Mouse (Mus musculus): ENCODE data around the gene Mlf2. TPM values are rescaled to one million over a fixed set of nuclear protein-coding genes. Genes with fewer than 3 reads are reported as not detected.

Mlf2 gene
- polyA plus RNA-seq, 1 experiment: 737 TPM

GRCm38 (mm10) chr6:124953991-124954715 is 23.0 kb downstream of the Mlf2 start:
- TF ChIP-seq POLR2A (IDR thresholded peaks at IDR 0.05; ENCODE audit: extremely low read depth, insufficient read depth, low read length): no peak
- no peak for TF ChIP-seq CTCF (IDR thresholded peaks at IDR 0.05; ENCODE audit: extremely low read depth, insufficient read depth, low read length)
- Histone ChIP-seq H3K4me1 (ENCODE audit: control insufficient read depth, insufficient read depth, low read length) (no peaks in the 10 kb centered on the region), H3K4me3 (ENCODE audit: insufficient read depth, low read length) (no peak overlapping the region), H3K27ac (ENCODE audit: insufficient read depth, low read length) (no peak overlapping the region)

DNA sequence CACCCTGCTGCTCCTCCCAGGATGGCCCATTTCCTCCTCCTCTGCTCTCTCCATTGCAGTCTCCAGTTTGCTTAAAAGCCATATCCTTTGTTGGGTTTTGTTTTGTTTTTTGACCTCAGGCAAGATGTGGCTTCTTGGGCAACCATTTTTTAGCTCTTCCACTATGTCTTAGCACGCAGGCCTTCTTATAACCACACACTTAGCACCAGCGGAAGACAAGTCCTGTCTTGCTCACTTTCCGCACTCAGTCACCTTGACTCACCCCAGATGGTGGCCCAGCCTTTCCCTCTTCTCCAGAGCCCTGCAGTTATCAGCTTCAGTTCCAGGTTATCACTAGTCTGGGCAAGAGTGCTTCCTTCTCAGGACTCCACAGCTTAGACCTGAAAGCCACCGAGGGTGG is 24.0 kb downstream of the Mlf2 start:
- no peak for TF ChIP-seq CTCF (IDR thresholded peaks at IDR 0.05; ENCODE audit: extremely low read depth, insufficient read depth, low read length)
- no peak for TF ChIP-seq POLR2A (IDR thresholded peaks at IDR 0.05; ENCODE audit: extremely low read depth, insufficient read depth, low read length)
- Histone ChIP-seq H3K4me3 (ENCODE audit: insufficient read depth, low read length) (no peak overlapping the region), H3K27ac (ENCODE audit: insufficient read depth, low read length) (no peak overlapping the region), H3K4me1 (ENCODE audit: control insufficient read depth, insufficient read depth, low read length) (no peaks in the 10 kb centered on the region)

DNA sequence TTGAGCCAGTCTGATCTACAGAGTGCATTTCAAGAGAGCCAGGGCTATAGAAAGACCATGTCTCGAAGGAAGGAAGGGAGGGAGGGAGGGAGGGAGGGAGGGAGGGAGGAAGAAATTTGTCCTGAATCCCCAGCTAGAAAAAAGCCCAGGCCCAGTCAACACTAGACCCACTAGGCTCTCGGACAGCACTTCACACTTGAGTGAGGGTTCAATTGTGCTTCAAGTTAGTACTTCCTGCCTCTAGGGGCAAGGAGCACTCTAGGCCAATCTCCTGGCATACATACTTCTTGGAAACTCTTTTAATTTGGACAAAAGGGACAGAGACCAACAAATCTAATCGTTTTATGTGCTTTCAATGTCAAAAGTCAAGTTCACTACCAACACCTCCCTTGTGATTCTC is 26.9 kb downstream of the Mlf2 start:
- Histone ChIP-seq H3K4me1 (ENCODE audit: control insufficient read depth, insufficient read depth, low read length) (no peaks in the 10 kb centered on the region), H3K27ac (ENCODE audit: insufficient read depth, low read length) (no peak overlapping the region), H3K4me3 (ENCODE audit: insufficient read depth, low read length) (no peak overlapping the region)
- TF ChIP-seq CTCF (IDR thresholded peaks at IDR 0.05; ENCODE audit: extremely low read depth, insufficient read depth, low read length) (no peak), POLR2A (IDR thresholded peaks at IDR 0.05; ENCODE audit: extremely low read depth, insufficient read depth, low read length) (no peak)

DNA sequence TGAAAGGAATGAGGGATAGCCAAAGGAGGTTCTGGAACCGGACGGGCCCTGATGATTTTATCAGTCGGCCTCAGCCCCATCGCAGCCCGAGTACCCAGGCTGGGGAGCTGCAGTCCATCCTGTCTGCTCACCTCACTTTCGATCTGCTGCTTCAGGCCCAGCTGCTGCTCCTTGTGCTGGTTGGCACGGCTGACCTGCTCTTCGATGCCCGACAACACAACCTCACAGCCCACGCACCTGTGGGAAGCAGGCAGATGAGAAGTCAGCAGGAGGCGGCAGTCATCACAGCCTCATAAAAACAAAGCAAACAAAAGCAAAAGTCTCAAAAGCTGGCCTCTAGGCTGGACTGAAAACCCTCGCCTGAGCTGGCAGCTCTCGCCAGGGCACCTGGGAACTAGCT is 28.8 kb downstream of the Mlf2 start:
- Histone ChIP-seq H3K27ac (ENCODE audit: insufficient read depth, low read length) (no peak overlapping the region), H3K4me3 (ENCODE audit: insufficient read depth, low read length) (no peak overlapping the region), H3K4me1 (ENCODE audit: control insufficient read depth, insufficient read depth, low read length) (peaks cover 2% of the 10 kb centered on the region)
- TF ChIP-seq CTCF (IDR thresholded peaks at IDR 0.05; ENCODE audit: extremely low read depth, insufficient read depth, low read length) (no peak), POLR2A (IDR thresholded peaks at IDR 0.05; ENCODE audit: extremely low read depth, insufficient read depth, low read length) (no peak)

DNA sequence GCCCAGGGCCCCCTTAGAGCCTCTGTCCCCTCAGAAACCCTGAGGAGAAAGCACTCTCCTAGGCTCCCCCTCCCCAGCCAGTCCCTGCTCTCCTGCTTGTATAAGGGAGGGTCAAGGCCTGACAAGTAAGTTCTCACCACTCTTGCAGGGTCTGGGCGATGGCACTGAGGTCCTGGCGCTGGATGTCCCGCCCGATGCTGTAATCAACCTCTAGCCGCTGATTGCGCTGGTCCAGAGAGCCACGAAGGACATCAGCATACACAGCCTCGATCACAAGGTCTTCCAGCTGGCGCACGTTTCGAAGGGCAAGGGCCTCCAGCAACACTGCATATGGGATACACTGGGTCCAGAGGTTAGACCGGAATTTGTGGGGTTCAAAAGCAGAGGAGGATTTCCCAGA is 29.8 kb downstream of the Mlf2 start:
- Histone ChIP-seq H3K27ac (ENCODE audit: insufficient read depth, low read length) (no peak overlapping the region), H3K4me3 (ENCODE audit: insufficient read depth, low read length) (no peak overlapping the region), H3K4me1 (ENCODE audit: control insufficient read depth, insufficient read depth, low read length) (peaks cover 3% of the 10 kb centered on the region)
- TF ChIP-seq CTCF (IDR thresholded peaks at IDR 0.05; ENCODE audit: extremely low read depth, insufficient read depth, low read length) (no peak), POLR2A (IDR thresholded peaks at IDR 0.05; ENCODE audit: extremely low read depth, insufficient read depth, low read length) (no peak)

DNA sequence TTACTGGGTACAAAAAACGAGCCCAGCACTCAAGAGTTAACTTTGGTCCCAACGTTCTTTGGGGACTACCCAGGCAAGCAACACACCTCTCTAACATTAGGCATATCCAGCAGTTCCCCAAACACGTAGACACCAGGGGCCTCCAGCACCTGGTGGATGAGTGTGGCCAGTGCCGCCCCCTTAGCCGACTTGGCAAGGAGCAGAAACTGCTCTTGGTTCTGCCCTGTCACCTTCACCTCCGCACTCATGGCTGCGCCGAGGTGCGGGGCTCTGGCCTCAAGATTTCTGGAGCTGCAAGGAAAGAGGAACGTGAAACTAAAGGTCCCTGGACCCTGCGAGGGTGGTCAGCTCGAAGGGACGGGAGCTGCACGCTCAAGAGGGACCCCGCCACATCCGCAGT is 33.5 kb downstream of the Mlf2 start:
- no peak overlapping the region for H3K27ac ChIP-seq (ENCODE audit: insufficient read depth, low read length)
- TF ChIP-seq POLR2A (IDR thresholded peaks at IDR 0.05; ENCODE audit: extremely low read depth, insufficient read depth, low read length) (no peak), CTCF (IDR thresholded peaks at IDR 0.05; ENCODE audit: extremely low read depth, insufficient read depth, low read length) (no peak)
- peaks cover 4% of the 10 kb centered on the region for H3K4me1 ChIP-seq (ENCODE audit: control insufficient read depth, insufficient read depth, low read length)
- peak overlapping the region; percentile 81 for H3K4me3 ChIP-seq (ENCODE audit: insufficient read depth, low read length)

- peak; percentile 85 for TF ChIP-seq POLR2A (IDR thresholded peaks at IDR 0.05; ENCODE audit: extremely low read depth, insufficient read depth, low read length)
- TF ChIP-seq CTCF (IDR thresholded peaks at IDR 0.05; ENCODE audit: extremely low read depth, insufficient read depth, low read length): no peak
- Histone ChIP-seq H3K4me1 (ENCODE audit: control insufficient read depth, insufficient read depth, low read length) (peaks cover 4% of the 10 kb centered on the region), H3K27ac (ENCODE audit: insufficient read depth, low read length) (peak within 1 kb of the TSS; percentile 97), H3K4me3 (ENCODE audit: insufficient read depth, low read length) (peak within 1 kb of the TSS; percentile 81)
Measured at GRCm38 (mm10) chr6:124965088-124965719, 34.0 kb downstream of the Mlf2 start, which contains the start of gene Cops7a. TSS of gene Cops7a (minus strand) at chr6:124965538.

DNA sequence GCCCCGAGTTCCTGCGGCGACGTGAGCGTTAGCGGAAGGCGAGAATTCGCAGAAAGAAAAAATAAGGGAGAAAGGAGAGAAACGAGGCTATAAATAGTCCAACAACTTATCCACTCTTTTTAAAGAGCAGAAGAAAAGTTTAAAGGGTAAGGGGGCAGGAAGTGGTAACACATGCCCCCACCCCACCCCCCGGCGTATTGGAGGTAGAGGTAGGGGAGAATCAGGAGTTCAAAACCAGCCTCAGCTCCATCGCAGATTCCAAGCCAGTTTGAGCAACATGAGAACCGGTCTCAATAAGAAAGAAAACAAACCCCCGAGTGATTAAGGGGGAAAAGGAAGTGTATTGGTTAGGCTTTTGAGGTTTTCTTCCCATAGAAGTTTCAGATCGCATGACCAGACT is 34.6 kb downstream of the Mlf2 start:
- H3K4me1 ChIP-seq (ENCODE audit: control insufficient read depth, insufficient read depth, low read length): peaks cover 4% of the 10 kb centered on the region
- peak overlapping the region; percentile 81 for H3K4me3 ChIP-seq (ENCODE audit: insufficient read depth, low read length)
- H3K27ac ChIP-seq (ENCODE audit: insufficient read depth, low read length): peak overlapping the region; percentile 74
- no peak for TF ChIP-seq POLR2A (IDR thresholded peaks at IDR 0.05; ENCODE audit: extremely low read depth, insufficient read depth, low read length)
- no peak for TF ChIP-seq CTCF (IDR thresholded peaks at IDR 0.05; ENCODE audit: extremely low read depth, insufficient read depth, low read length)

GRCm38 (mm10) chr6:124966466-124967118 is 35.4 kb downstream of the Mlf2 start:
- no peak overlapping the region; the same call in 1 of the 2 replicates for H3K4me3 ChIP-seq (ENCODE audit: insufficient read depth, low read length)

More at GRCm38 (mm10) chr6:124966466-124967118, 35.4 kb downstream of the Mlf2 start:
- no peak overlapping the region for H3K27ac ChIP-seq (ENCODE audit: insufficient read depth, low read length)
- TF ChIP-seq POLR2A (IDR thresholded peaks at IDR 0.05; ENCODE audit: extremely low read depth, insufficient read depth, low read length): no peak
- TF ChIP-seq CTCF (IDR thresholded peaks at IDR 0.05; ENCODE audit: extremely low read depth, insufficient read depth, low read length): no peak
- peaks cover 4% of the 10 kb centered on the region for H3K4me1 ChIP-seq (ENCODE audit: control insufficient read depth, insufficient read depth, low read length)

All from cortical plate, adult 2 months (tissue).